Mouse (Mus musculus): ENCODE results near the gene Ccdc146. TPM values are rescaled to one million over a fixed set of nuclear protein-coding genes. Genes with fewer than 3 reads are reported as not detected.
"Not testable (repeated sequence)": the region's sequence is repeated elsewhere in the genome, so short reads cannot be mapped to it uniquely, and the experiment has no call there.

Gene Ccdc146
- polyA plus RNA-seq, 1 experiment from 2014 or later: not detected

- 64% methylated on average over 5 of the region's 5 CpGs for WGBS
- no peak overlapping the region for H3K4me2 ChIP-seq
- ATAC-seq (replicated peaks; ENCODE audit: low FRiP score): no peak
- peaks cover 5% of the 10 kb centered on the region; the same call in 1 of the 2 replicates for H3K4me1 ChIP-seq
- no peak overlapping the region for H3K27ac ChIP-seq
- no peaks in the 10 kb centered on the region for H3K27me3 ChIP-seq
- no peaks in the 10 kb centered on the region for H3K9me3 ChIP-seq (replicated peaks)
- H3K9ac ChIP-seq: no peak overlapping the region
- no peaks in the 10 kb centered on the region for H3K36me3 ChIP-seq
- no peak overlapping the region for H3K4me3 ChIP-seq (replicated peaks)
These were observed 117.3 kb downstream of the Ccdc146 start for GRCm38 (mm10) chr5:21307165-21307564.

GRCm38 (mm10) chr5:21301011-21301410, 123.5 kb downstream of the Ccdc146 start:
- WGBS: 61% methylated on average over 6 of the region's 6 CpGs
- ATAC-seq (replicated peaks; ENCODE audit: low FRiP score): no peak
- Histone ChIP-seq H3K4me1 (peaks cover 5% of the 10 kb centered on the region; the same call in 1 of the 2 replicates), H3K27ac (no peak overlapping the region), H3K27me3 (no peaks in the 10 kb centered on the region), H3K4me2 (no peak overlapping the region), H3K9me3 (replicated peaks) (no peaks in the 10 kb centered on the region), H3K4me3 (replicated peaks) (no peak overlapping the region), H3K36me3 (no peaks in the 10 kb centered on the region), H3K9ac (no peak overlapping the region)

GRCm38 (mm10) chr5:21300058-21300457, 124.4 kb downstream of the Ccdc146 start:
- Histone ChIP-seq H3K36me3 (no peaks in the 10 kb centered on the region), H3K9me3 (replicated peaks) (no peaks in the 10 kb centered on the region), H3K9ac (no peak overlapping the region), H3K4me2 (no peak overlapping the region), H3K27ac (no peak overlapping the region), H3K27me3 (no peaks in the 10 kb centered on the region), H3K4me1 (peaks cover 5% of the 10 kb centered on the region; the same call in 1 of the 2 replicates), H3K4me3 (replicated peaks) (no peak overlapping the region)
- ATAC-seq (replicated peaks; ENCODE audit: low FRiP score): no peak
- WGBS: 94% methylated on average over 3 of the region's 3 CpGs

- 66% methylated on average over 21 of the region's 21 CpGs for WGBS
- no peak for ATAC-seq (replicated peaks; ENCODE audit: low FRiP score)
- no peaks in the 10 kb centered on the region for H3K4me1 ChIP-seq
- no peak overlapping the region for H3K4me3 ChIP-seq (replicated peaks)
- no peaks in the 10 kb centered on the region for H3K9me3 ChIP-seq (replicated peaks)
- no peak overlapping the region for H3K27ac ChIP-seq
- no peaks in the 10 kb centered on the region for H3K36me3 ChIP-seq
- H3K27me3 ChIP-seq: no peaks in the 10 kb centered on the region
- no peak overlapping the region for H3K4me2 ChIP-seq
- no peak overlapping the region for H3K9ac ChIP-seq
These were observed 125.3 kb downstream of the Ccdc146 start for GRCm38 (mm10) chr5:21299076-21299755.

- Histone ChIP-seq H3K9ac (no peak overlapping the region), H3K36me3 (no peaks in the 10 kb centered on the region), H3K9me3 (replicated peaks) (no peaks in the 10 kb centered on the region), H3K4me3 (replicated peaks) (no peak overlapping the region), H3K4me1 (no peaks in the 10 kb centered on the region), H3K27ac (no peak overlapping the region), H3K27me3 (no peaks in the 10 kb centered on the region), H3K4me2 (no peak overlapping the region)
- WGBS: 87% methylated on average over 8 of the region's 8 CpGs
- ATAC-seq (replicated peaks; ENCODE audit: low FRiP score): no peak
These were observed 128.8 kb downstream of the Ccdc146 start for GRCm38 (mm10) chr5:21295683-21296082.

- 78% methylated on average over 8 of the region's 8 CpGs for WGBS
- H3K27me3 ChIP-seq: no peaks in the 10 kb centered on the region
These were observed 133.9 kb downstream of the Ccdc146 start for GRCm38 (mm10) chr5:21290594-21290993.

GRCm38 (mm10) chr5:21288658-21289435, 135.6 kb downstream of the Ccdc146 start:
- H3K9ac ChIP-seq: no peak overlapping the region
- ATAC-seq (replicated peaks; ENCODE audit: low FRiP score): no peak
- H3K27ac ChIP-seq: no peak overlapping the region
- H3K27me3 ChIP-seq: no peaks in the 10 kb centered on the region
- no peaks in the 10 kb centered on the region for H3K9me3 ChIP-seq (replicated peaks)
- H3K36me3 ChIP-seq: no peaks in the 10 kb centered on the region
- H3K4me2 ChIP-seq: no peak overlapping the region
- H3K4me3 ChIP-seq (replicated peaks): no peak overlapping the region
- no peaks in the 10 kb centered on the region for H3K4me1 ChIP-seq
- 65% methylated on average over 7 of the region's 7 CpGs for WGBS

More at GRCm38 (mm10) chr5:21290594-21290993, 133.9 kb downstream of the Ccdc146 start:
- no peak overlapping the region for H3K4me3 ChIP-seq (replicated peaks)
- H3K9me3 ChIP-seq (replicated peaks): no peaks in the 10 kb centered on the region
- ATAC-seq (replicated peaks; ENCODE audit: low FRiP score): no peak
- no peak overlapping the region for H3K4me2 ChIP-seq
- H3K36me3 ChIP-seq: no peaks in the 10 kb centered on the region
- no peak overlapping the region for H3K27ac ChIP-seq
- no peak overlapping the region for H3K9ac ChIP-seq
- no peaks in the 10 kb centered on the region for H3K4me1 ChIP-seq

GRCm38 (mm10) chr5:21283356-21284062, 141.0 kb downstream of the Ccdc146 start:
- Histone ChIP-seq H3K36me3 (no peaks in the 10 kb centered on the region), H3K9me3 (replicated peaks) (no peaks in the 10 kb centered on the region), H3K27me3 (no peaks in the 10 kb centered on the region), H3K4me1 (no peaks in the 10 kb centered on the region), H3K27ac (no peak overlapping the region), H3K4me2 (no peak overlapping the region), H3K4me3 (replicated peaks) (no peak overlapping the region), H3K9ac (no peak overlapping the region)
- WGBS: 79% methylated on average over 12 of the region's 12 CpGs
- no peak for ATAC-seq (replicated peaks; ENCODE audit: low FRiP score)

- not testable (repeated sequence) for H3K9ac ChIP-seq; H3K4me3 ChIP-seq (replicated peaks); H3K4me1 ChIP-seq; ATAC-seq (replicated peaks; ENCODE audit: low FRiP score); H3K4me2 ChIP-seq; H3K27me3 ChIP-seq; H3K36me3 ChIP-seq; H3K27ac ChIP-seq; H3K9me3 ChIP-seq (replicated peaks)
- WGBS: 55% methylated on average over 2 of the region's 2 CpGs
These were observed 146.8 kb downstream of the Ccdc146 start for GRCm38 (mm10) chr5:21277685-21278084.

GRCm38 (mm10) chr5:21271386-21272354, 152.8 kb downstream of the Ccdc146 start:
- H3K4me3 ChIP-seq (replicated peaks): no peak overlapping the region
- WGBS: 35% methylated on average over 9 of the region's 9 CpGs
- peaks cover 16% of the 10 kb centered on the region for H3K27me3 ChIP-seq
- peak; percentile 98 for ATAC-seq (replicated peaks; ENCODE audit: low FRiP score)
- no peak overlapping the region for H3K9ac ChIP-seq
- no peaks in the 10 kb centered on the region for H3K9me3 ChIP-seq (replicated peaks)
- peaks cover 18% of the 10 kb centered on the region for H3K4me1 ChIP-seq
- no peak overlapping the region for H3K4me2 ChIP-seq
- peak overlapping the region; percentile 56 for H3K27ac ChIP-seq
- H3K36me3 ChIP-seq: no peaks in the 10 kb centered on the region

- H3K4me3 ChIP-seq (replicated peaks): no peak overlapping the region
- H3K9me3 ChIP-seq (replicated peaks): no peaks in the 10 kb centered on the region
- H3K36me3 ChIP-seq: no peaks in the 10 kb centered on the region
- H3K4me1 ChIP-seq: peaks cover 18% of the 10 kb centered on the region
- no peak for ATAC-seq (replicated peaks; ENCODE audit: low FRiP score)
- H3K27me3 ChIP-seq: peaks cover 16% of the 10 kb centered on the region
- no peak overlapping the region for H3K9ac ChIP-seq
- H3K27ac ChIP-seq: no peak overlapping the region
- H3K4me2 ChIP-seq: no peak overlapping the region
- 63% methylated on average over 4 of the region's 4 CpGs for WGBS
These were observed 153.7 kb downstream of the Ccdc146 start for GRCm38 (mm10) chr5:21270756-21271155.

All from kidney, embryonic 15.5 days (tissue).